Mouse (Mus musculus) bone marrow macrophage, adult 2 months (primary cell): ENCODE measurements at regions not wholly inside any gene's neighbourhood (a gene's known extent, or its start where the extent isn't known, plus 50 kb on each side); places are given as distances from the start of the nearest gene placed in this dataset.

Source experiments
- H3K27ac ChIP-seq: 2 replicates; pipeline ENCODE4 v1.5.1; 2012; ENCODE audit warnings: low read depth, low read length; ENCODE audit not compliant: insufficient read depth
- H3K4me1 ChIP-seq: 2 replicates; pipeline ENCODE4 v1.6.1; 2012; ENCODE audit warnings: low read length; ENCODE audit not compliant: control insufficient read depth, insufficient read depth
- H3K4me3 ChIP-seq: 2 replicates; pipeline ENCODE4 v1.5.1; 2012; ENCODE audit warnings: mild to moderate bottlenecking, low read length, moderate library complexity; ENCODE audit not compliant: insufficient read depth
- CTCF ChIP-seq: IDR thresholded peaks from 2 replicates; pipeline ENCODE4 v1.5.1; 2012; ENCODE audit warnings: low read depth, mild to moderate bottlenecking, low read length, moderate library complexity
- POLR2A ChIP-seq: IDR thresholded peaks from 2 replicates; pipeline ENCODE4 v1.6.1; 2012; ENCODE audit warnings: mild to moderate bottlenecking, low read depth, low read length, borderline replicate concordance

GRCm38 (mm10) chr7:69016575-69016974 lies 267.5 kb upstream of the Arrdc4 start:
- H3K4me1 ChIP-seq: no peaks in the 10 kb centered on the region
- no peak overlapping the region for H3K4me3 ChIP-seq
- TF ChIP-seq CTCF (no peak), POLR2A (no peak)
- H3K27ac ChIP-seq: no peak overlapping the region

DNA sequence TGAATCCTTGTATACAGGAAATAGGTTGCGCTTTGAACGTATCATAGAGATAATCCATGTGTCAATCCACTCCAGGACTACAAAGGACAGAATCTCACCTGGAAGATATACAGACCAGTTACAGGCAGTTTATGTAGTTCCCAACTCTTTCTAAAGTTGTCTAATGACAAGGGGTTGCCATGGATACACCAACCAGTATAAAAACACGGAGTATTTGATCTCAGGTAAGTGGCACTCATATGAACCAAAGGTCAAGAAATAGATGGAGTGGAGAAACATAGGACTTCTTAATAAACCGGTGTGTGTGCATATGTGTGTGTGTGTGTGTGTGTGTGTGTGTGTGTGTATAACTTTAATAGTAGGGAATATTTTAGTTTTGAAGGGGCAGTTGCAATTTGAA lies 266.0 kb upstream of the Arrdc4 start:
- no peak for TF ChIP-seq CTCF
- TF ChIP-seq POLR2A: no peak
- no peak overlapping the region for H3K27ac ChIP-seq
- H3K4me1 ChIP-seq: no peaks in the 10 kb centered on the region
- H3K4me3 ChIP-seq: no peak overlapping the region

DNA sequence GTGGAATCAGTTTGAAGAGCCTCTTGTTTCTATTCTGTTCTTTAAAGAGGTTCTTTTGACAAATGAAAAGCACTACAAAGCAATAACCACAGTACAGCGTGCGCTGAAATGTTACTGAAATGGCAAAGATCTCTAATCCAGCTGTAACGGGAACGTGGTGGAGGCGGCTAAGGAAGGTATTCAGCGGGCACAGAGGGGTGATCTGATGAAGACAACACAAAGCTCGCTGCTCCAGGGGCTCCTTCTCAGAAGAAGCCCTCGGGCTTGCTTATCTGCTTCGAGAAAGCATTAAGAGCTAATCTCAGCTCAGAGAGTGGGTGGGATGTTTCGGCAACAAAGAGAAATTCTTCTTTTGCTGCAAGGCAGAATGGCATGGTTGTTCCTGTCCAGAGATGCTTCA lies 258.2 kb upstream of the Arrdc4 start:
- Histone ChIP-seq H3K4me3 (no peak overlapping the region), H3K4me1 (no peaks in the 10 kb centered on the region), H3K27ac (no peak overlapping the region)
- TF ChIP-seq CTCF (no peak), POLR2A (no peak)

DNA sequence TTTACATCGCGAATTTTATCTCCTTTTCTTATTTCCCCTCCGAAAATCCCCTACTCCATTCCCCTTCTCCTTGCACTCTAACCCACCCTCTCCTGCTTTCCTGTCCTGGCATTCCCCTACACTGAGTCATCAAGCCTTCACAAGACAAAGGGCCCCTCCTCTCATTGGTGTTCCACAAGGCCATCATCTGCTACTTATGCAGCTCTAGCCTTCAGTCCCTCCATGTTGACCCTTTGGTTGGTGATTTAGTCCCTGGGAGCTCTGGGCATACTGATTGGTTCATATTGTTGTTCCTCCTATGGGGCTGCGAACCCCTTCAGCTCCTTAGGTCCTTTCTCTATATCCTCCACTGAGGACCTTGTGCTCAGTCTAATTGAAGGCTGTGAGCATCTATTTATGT lies 239.0 kb upstream of the Arrdc4 start:
- Histone ChIP-seq H3K4me1 (no peaks in the 10 kb centered on the region), H3K27ac (no peak overlapping the region), H3K4me3 (no peak overlapping the region)
- TF ChIP-seq CTCF: no peak
- TF ChIP-seq POLR2A: no peak

GRCm38 (mm10) chr7:68983937-68984336 lies 234.9 kb upstream of the Arrdc4 start:
- H3K27ac ChIP-seq: no peak overlapping the region
- no peak overlapping the region for H3K4me3 ChIP-seq
- TF ChIP-seq CTCF (no peak), POLR2A (no peak)
- no peaks in the 10 kb centered on the region for H3K4me1 ChIP-seq

DNA sequence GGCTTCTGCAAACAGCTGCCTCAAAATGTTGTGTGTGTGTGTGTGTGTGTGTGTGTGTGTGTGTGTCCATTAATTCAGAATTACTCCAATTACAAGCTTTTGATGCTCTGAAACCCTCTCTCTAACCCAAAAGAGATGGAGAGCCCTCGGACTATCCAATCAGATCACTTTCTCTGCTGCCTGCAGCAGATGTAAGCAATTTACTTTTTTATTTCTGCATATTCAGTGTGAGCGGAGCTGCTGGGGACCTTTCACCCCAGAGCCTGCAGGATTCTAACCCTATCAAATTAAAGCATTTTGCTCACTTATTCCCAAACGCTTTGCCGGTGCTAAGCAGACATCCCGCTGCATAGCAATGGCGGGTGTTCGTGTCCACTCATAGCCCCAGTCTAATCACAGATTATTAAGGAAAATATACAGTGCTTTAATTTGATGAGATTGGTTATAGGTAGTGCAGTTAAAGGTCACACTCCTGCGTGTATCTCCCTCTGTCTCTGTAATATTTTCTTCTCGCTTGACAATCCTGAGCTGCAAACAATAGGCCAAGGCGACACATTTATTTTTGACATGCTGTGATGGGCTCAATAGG lies 234.0 kb upstream of the Arrdc4 start:
- Histone ChIP-seq H3K27ac (no peak overlapping the region), H3K4me3 (no peak overlapping the region), H3K4me1 (no peaks in the 10 kb centered on the region)
- no peak for TF ChIP-seq POLR2A
- TF ChIP-seq CTCF: no peak

DNA sequence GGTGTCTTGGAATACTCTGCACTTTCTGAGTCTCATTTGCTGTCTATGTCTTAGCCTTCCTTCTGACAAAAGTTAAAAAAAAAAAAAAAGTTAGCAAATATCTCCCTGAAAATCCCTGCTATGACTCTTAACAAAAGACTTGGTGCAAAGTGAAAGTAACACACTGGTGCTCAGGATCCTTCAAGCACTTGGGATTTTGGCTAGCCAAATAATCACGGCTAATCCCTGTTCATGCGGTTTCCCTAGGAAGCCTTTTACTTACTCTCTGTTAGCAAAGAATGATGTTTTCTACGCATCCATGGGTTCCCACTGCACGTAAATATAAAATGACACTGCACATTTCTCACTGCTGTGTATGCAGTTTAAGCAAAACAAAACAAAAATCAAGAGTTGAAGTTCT lies 229.5 kb upstream of the Arrdc4 start:
- no peak overlapping the region for H3K4me3 ChIP-seq
- TF ChIP-seq CTCF (no peak), POLR2A (no peak)
- no peaks in the 10 kb centered on the region for H3K4me1 ChIP-seq
- no peak overlapping the region for H3K27ac ChIP-seq

DNA sequence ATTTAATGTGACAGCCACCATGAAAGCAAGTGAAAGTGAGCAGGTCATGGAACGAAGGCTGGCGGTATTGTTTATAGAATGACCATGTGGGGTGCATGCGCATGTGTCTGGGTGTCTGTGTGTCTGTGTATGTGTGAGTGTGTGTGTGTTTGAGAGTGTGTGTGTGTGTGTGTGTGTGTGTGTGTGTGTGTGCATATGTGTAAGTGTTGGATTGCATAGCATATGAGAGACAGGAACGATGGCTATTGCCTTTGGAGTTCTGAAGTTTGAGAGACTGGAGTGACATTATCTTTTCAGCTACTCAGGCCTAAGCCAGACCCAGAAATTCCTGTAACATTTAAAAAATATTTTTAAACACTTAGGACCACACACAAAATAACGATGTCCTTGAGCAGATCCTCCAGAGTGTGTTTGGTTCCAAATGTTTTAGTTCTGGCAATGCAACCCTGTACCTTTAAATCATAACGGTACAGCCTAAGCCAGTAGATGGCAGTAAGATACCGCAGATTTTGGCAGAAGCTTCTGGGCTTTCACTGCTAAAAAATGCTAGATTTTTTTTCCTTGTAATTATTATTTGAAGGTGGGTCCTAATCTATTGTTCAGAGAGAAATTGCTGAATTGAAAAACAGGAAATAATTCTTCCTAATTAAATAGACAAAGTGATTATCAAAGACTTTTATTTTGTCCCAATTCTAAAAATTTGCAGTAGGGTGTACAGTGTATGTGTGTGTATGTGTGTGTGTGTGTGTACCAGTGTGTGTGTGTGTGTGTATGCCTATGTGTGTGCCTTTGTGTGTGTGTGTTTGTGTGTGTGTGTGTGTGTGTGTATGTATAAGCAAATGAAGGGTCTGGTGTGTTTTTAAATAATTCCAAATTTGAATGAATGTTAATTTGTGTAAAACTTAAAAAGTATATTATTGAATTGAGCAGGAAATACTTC lies 228.0 kb upstream of the Arrdc4 start:
- no peak overlapping the region for H3K4me3 ChIP-seq

DNA sequence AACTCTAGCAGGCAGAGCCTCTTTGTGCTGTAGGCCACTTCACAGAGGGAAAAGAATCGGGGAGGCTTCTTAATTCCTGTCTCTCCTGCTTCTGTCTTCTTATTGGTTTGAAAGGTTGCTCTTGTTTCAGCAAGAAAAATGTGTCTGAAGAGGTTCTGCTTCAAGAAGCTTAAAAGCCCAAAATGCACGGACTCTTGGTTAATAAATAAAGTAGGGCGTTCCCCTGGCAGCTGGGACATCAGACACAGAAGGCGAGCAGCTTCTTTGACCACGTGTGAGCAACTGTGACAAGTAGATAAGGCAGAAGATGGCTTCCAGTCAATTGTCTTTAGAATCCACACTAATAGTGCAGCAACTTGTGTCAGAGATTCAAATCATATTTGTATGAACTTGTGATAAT lies 226.9 kb upstream of the Arrdc4 start:
- no peak for TF ChIP-seq POLR2A
- no peak for TF ChIP-seq CTCF
- Histone ChIP-seq H3K4me3 (no peak overlapping the region), H3K27ac (no peak overlapping the region), H3K4me1 (no peaks in the 10 kb centered on the region)

More for the DNA sequence above, 228.0 kb upstream of the Arrdc4 start:
- H3K4me1 ChIP-seq: no peaks in the 10 kb centered on the region
- no peak overlapping the region for H3K27ac ChIP-seq
- TF ChIP-seq CTCF (no peak), POLR2A (no peak)

- Histone ChIP-seq H3K4me3 (no peak overlapping the region), H3K27ac (no peak overlapping the region), H3K4me1 (no peaks in the 10 kb centered on the region)
- TF ChIP-seq POLR2A: no peak
- no peak for TF ChIP-seq CTCF
These were observed 226.5 kb upstream of the Arrdc4 start for GRCm38 (mm10) chr7:68975580-68975894.

DNA sequence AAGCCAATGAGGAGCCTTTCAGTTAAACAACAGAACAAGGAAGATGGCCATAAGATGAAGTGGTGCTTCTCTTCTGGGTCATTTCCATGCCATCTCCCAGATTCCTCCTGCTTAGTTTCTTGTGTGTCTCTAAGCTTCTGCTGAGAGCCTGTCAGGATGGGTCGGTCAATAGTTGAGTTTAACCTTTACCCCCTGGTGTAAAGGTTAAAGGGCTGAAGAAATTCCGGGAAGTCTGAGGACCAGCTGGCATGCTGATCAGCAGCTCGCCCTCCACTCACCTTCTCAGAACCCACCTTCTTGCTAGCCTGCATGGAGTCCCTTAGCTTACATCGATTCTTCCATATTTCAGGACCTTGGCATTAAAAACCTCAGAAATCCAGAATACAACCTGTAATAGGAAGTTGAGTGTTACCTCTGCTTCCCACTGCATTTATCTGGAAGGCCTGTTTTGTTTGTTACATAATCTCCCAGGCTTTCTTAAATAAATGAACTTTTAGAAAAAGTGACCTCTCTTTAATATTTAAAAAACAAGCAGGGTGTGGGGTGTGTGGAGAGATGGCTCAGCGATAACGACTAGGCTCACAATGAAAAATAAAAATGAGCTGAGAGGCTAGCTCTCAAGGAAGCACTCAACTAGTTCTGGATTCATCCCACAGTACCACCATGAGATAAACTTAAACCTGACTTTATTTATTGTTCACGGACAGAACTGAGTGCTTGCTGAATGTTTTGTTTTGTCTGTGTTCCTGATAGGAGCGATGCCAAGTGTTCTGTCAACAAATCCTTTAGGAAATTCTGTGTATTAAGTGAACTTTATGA lies 225.9 kb upstream of the Arrdc4 start:
- Histone ChIP-seq H3K4me1 (no peaks in the 10 kb centered on the region), H3K27ac (no peak overlapping the region), H3K4me3 (no peak overlapping the region)
- TF ChIP-seq CTCF (no peak), POLR2A (no peak)
